Mouse (Mus musculus) embryo, embryonic 10 days (tissue): ENCODE results near the gene Babam1.

Experiments
- DNase-seq: peaks from one replicate; pipeline ENCODE4 v3.0.0-alpha.2; 2015; ENCODE audit warnings: low spot score

The Babam1 gene

DNA sequence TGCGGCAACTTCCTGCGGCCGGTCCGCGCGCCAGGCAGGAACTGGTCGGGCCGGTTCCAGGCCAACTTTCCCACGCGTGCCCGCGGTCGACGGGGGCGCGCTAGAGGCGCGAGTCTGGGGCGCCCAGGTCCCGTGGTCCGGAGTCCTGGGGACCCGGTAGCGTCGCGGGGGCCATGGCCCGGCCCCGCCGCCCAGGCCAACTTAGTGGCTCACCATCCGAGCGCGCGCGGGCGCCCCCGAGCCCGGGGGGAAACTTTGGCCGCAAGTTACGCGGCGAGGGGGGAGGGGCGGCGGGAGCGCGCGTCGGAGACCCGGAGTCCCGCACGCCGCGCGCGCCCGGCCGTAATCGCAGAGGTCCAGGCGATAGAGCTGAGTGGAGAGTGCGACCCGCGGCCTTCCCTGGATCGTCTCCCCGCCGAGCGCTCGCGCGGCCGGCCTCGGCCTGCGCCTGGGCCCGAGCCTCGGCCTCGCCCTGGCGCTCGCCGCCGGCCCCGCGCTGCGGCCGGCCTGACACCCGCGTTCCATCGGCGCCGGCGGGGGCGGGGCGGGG is 15.2 kb upstream of the Babam1 start, which contains the start of gene Nr2f6:
Gene Nr2f6, minus strand, starts transcription at position 540 of the 550 bp plus-strand sequence.
- peak; percentile 78 for DNase-seq

- peak; percentile 90 for DNase-seq
Observed at GRCm38 (mm10) chr8:71381971-71382961, 14.4 kb upstream of the Babam1 start.

- peak; percentile 58 for DNase-seq
Observed at GRCm38 (mm10) chr8:71383396-71383795, 13.3 kb upstream of the Babam1 start.

GRCm38 (mm10) chr8:71383860-71384259 is 12.8 kb upstream of the Babam1 start:
- DNase-seq: no peak

GRCm38 (mm10) chr8:71385212-71385835 is 11.3 kb upstream of the Babam1 start:
- no peak for DNase-seq

GRCm38 (mm10) chr8:71388267-71388666 is 8.4 kb upstream of the Babam1 start:
- DNase-seq: no peak

GRCm38 (mm10) chr8:71391696-71392095 is 5.0 kb upstream of the Babam1 start:
- no peak for DNase-seq

- no peak for DNase-seq
Observed at GRCm38 (mm10) chr8:71392391-71392790, 4.3 kb upstream of the Babam1 start.

DNA sequence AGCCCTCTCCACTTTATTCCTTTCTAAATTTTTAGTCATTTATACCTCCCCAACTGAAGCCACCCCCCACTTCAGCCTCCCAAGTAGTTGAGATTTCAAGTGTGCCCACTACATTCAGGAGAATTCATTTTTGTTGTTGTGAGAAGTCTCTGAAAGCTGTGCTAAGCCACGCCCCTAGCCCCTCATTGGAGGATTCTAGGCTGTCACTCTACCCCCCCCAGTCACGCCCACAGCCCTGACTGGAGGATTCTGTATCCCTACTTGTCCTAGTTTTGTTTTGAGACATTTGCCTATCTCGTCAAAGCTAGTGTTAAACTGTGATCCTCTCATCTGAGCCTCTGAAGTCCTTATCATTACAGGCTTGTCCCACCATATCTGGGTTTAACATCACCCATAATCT is 3.8 kb upstream of the Babam1 start:
- DNase-seq: peak; percentile 79

DNA sequence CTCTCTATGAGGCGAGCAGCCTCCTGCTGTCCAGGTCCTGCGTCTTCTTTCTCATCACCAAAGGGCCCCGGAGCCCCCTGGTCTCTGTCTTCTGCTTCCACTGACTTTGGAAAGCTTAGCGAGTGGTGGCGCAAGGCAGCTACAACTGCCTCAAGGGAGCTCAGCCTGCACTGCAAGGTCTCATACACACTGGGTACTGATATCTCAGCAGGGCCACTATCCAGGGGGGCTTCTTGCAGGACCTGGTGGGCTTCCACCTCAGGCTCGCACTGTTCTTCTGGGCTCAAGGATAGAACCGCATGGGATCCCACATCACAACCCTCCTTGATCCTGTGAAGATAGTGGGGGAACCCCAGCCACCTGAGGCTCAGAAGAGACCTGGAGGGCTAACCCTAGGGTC is 2.2 kb upstream of the Babam1 start:
- no peak for DNase-seq

DNA sequence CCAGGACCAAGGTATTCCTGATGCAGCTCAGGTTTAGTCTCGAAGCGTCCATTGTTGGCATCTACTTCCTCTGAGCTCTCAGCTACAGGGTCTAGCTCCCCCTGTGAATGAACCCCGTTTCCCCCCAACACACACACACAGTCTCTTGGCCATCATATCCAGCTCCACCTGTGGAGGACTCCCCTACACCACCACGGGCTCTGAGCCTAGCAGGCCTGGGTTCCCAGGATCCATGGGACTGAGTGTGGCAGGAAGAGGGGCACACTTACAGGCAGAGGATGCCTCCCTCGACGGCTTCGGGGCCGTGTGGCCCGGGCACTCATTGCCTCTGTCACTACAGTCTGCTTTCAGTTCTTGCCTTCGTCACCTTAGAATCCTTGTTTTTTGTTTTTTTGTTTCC is 1.6 kb upstream of the Babam1 start:
- no peak for DNase-seq

DNA sequence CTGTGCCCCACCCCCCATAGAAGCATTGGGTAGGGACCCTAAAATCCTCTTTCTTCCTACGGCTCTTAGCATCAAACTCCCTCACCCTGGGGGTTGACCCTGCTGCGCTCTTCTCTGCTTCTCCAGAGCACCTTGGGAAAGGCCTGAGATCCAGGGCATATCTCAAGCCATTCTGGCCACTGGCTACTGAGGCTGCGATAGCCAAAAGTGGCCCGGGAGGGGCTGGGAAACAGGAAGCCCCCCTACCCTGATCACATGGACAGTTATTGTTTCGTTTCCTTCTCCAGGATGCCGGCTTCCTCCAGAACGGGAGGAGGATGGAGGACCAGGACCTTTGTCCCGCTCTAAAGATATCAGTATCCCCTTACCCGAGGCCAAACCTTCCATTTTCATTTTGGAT is 1.0 kb upstream of the Babam1 start, which contains the start of gene Ushbp1:
Gene Ushbp1, minus strand, starts transcription at position 174 of the 400 bp plus-strand sequence.
- no peak for DNase-seq

DNA sequence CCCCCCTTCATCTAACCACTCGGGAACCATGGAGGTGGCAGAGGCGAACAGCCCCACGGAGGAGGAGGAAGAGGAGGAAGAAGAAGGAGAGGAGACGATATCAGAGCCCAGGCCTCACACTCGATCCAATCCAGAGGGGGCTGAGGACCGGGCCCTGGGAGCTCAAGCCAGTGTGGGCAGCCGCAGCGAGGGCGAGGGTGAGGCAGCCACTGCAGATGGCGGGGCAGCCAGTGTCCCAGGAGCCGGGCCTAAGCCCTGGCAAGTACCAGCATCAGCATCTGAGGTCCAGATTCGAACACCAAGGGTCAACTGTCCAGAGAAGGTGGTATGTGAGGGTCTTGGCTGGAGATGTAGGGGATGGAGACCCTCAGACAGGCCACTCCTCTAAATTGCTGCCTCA is 1.0 kb downstream of the Babam1 start:
- no peak for DNase-seq

GRCm38 (mm10) chr8:71400826-71401225 is 4.2 kb downstream of the Babam1 start:
- no peak for DNase-seq

DNA sequence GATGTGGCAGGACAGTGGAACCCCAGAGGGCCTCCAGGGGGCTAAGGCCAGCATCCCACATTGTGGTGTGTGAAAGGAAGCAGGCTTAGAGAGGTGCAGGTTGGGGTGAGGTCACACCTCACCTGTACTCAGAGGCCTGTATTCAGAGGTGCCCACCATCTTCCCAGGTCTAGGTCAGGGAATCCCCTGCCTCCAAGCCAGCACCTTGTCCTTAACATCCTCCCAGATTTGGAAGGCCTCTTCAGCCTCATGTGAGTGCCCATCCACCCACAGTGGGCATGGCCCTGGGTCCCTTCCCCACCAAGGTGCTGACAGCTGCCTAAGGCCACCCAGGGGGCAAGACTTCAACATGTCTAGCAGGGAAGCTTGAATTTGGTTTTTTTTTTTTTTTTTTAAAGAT is 4.8 kb downstream of the Babam1 start:
- DNase-seq: no peak

- no peak for DNase-seq
Observed at GRCm38 (mm10) chr8:71402446-71402964, 5.8 kb downstream of the Babam1 start.

- no peak for DNase-seq
Observed at GRCm38 (mm10) chr8:71403107-71403885, 6.6 kb downstream of the Babam1 start.

GRCm38 (mm10) chr8:71404011-71404410 is 7.3 kb downstream of the Babam1 start:
- DNase-seq: no peak

DNA sequence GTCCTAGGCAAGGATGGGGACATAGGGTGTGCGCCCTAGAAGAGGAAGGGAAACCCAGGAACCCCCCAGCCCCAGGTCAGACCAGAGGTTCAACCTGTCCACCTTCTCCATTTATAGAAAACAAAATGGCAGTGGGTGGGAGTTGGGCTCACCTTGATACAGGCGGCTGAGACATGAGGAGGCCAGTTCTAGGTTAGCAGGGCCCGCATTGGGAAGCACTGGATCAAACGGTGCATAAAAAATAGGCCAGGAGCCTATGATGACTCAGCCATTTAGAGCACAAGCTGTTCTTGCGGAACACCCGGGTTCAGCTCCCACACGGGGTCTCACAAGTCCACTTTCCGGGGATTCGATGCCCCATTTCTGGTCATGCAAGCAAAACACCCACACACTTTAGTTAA is 8.3 kb downstream of the Babam1 start:
- DNase-seq: no peak

DNA sequence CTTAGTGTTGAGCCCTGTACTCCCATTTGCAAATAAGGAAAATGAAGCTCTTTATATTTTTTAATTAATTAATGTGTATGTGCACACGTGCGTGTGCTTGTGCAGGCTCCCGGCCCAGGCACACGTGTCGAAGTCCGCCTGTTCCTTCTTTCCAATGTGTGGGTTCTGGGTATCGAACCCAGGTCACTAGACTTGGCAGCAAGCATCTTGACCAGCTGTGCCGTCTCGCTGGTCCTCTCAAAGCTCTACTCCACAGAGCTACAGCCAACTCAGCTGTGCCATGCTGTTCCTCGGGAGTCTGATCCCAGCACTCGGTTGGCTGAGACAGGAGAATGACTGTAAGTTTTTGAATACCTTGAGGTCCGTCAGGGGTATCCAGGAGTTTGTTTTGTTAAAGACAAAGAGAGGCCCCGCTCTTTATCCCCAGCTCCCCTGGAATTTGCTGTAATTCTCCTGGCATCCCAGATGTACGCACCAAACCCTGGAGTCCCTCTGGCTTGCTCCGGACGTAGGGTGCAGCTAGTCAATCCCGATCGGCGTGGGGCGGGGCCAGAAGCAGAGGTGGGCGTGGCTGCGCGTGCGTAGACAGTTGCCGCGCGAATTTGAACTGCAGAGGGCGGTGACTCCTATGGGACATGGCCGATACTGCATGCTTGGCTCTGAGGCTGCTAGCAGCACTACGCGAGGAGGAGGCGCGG is 8.9 kb downstream of the Babam1 start, which contains the start of gene Ankle1:
Gene Ankle1, plus strand, starts transcription at position 610 of the 698 bp plus-strand sequence.
- DNase-seq: peak; percentile 98
